Mouse (Mus musculus) right cerebral cortex, postnatal 4 days (tissue): Measurements from ENCODE around the gene Susd4.

ENCODE experiments used
- DNase-seq: peaks from one replicate; pipeline ENCODE4 v3.0.0-alpha.2; 2022

Susd4 gene

DNA sequence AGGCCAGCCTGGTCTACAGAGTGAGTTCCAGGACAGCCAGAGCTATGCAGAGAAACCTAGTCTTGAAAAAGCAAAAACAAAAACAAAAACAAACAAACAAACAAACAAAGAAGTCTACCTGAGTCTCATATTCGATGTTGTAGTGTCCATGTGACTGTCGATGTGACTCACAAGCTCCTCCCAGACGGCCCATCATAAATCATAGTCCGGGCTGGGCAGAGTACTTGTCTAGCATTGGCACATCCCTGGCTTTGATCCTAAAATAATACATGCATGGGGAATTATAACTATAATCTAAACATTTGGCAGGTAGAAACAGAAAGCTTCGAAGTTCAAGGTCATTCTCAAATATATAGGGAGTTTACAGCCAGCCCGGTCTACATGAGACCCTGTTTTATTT is 162.8 kb downstream of the Susd4 start:
- DNase-seq, result no peak

DNA sequence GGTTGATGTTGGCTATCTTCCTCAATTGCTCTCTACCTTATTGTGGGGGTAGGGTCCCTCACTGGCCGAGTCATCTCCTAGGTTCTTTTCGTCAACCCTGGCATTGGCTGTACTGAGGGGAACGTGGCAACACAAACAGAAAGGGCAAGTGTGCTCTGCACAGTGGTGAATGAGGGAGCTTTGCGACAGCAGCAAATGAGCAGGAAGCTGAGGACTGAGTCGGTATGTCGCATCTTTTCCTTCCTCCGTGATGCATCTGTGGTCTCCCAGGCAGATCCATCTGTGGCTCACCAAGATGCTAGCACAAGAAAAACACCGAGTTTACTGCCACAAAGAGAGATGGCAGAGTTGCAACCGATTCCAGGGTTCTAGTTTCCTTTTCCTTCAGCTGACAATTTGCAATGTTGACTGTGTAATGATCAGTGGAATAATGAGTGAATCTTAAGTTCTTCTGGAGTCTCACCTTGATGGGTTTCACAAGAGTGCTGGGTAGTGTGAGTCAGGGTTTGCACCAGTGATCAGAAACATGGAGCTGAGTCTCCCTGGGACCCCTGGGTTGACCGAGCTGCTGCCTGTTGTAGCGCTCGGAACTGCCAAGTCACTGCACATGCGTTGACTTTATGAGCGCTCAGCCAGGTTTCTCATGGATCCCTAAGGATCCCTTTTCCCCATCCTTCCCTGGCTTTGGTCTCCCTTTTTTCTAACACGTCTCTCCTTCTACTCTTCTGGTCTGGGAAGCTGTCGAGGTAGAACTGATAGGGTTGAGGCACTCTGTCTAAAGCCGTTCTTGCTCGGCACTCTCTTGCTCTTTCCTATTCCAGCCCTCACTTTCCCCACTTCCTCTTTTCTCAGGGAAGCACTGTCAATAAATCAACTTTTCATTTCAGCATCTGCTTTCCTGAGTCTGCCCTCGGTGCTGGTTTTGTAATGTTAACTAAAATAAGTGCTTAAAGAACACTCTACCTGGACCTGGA is 164.5 kb downstream of the Susd4 start:
- no peak for DNase-seq

DNA sequence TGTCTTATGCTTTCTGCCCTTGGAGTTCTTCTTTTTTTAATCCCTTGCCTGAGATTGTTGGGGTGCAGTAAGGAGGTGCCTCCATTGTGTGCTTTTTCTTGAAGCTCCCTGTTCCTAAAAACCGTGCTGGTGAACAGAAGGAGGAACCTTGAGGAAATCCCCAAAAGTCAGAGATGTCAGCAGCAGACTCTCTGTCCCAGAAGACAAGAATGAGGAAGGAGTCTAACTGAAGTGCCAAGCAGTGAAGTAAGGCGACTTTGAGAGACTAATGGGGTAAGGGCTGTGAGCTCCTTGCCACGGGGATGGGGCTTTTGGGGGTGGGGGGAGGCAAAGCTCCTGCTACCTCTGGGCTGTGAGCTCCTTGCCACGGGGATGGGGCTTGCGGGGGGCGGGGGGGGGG is 171.8 kb downstream of the Susd4 start:
- no peak for DNase-seq

DNA sequence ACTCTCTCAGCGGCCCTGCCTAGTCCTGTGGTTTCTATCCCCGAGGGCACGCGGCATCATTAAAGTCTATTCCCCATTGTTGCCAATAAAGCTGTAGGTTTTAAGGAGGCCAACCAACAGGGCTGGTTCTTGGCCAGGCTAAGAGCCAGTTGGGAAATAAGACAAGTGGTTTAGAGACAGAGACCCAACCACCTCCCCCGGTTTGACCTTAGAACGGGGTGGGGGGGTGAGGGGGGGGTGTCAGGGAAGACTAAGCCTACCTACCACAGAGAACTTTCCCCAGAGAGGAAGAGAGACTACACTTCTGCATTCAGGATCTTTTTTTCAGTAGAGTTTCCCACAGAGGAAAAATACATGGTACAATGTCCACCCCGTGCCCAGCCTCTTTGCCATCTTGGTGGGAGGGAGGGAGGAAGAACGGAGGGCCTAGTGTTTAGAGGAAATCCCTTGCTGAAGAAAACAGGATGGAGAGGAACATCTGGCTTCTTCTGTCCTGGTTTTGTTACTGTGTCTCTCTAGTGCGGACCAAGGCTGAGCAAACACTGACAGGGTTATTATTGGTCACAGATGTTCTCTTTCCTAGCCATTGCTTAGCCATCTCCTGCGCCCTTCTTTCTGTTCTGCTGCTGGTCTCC is 173.9 kb downstream of the Susd4 start:
- DNase-seq, result no peak

DNA sequence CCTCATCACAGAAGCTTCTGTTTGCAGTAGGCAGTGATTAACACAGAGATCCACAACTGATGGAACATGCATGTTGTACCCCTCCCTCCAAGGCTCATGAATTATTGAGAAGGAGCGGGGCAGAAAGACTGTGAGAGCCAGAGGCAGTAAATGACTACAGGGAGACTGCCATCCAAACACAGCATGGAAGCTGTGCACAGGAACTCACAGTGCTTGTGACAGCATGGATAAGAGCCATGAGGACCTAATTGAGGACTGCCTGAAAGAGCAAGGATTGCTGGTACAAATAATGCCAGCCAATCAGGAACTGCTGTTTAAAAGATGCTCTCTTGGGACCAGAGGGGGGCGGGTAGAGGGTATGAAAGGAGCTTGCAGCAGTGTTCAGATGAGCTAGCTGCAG is 178.3 kb downstream of the Susd4 start:
- no peak for DNase-seq

DNA sequence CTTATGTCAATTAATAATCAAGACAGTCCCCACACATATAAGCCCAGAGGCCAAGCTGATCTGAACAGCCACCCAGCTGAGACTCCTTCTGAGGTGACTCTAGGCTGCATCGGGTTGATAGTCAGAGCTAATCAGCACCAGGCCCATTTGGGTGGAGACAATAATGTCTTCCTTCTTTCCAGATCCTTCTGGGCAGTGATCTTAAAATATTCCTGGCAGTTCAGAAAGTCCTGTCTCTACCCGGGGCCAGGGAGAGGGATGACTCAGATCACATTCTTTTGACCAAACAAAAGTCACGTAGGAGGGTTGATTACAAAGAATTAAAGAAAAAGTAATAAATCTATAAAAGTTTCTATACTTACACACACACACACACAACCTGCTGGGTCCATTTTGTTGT is 180.3 kb downstream of the Susd4 start:
- DNase-seq, result no peak

DNA sequence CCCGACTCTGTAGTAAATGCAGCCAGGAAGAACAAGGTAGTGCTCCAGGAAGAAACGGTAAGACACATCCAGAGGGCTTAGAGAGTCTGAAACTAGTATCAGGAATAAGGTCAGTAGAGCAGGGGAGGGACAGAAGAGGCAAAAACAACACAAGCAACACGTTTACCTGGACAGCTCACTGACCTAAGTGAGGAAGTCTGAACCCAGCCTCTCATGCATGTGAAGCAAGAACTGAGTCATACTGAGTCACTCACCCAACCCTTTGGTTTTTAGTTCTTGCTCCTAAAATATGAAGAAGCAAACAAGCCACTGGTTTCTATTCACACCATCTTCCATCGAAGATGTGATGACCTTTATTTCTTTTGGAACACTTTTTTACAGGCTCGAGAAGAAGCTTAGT is 181.0 kb downstream of the Susd4 start:
- DNase-seq, result no peak

DNA sequence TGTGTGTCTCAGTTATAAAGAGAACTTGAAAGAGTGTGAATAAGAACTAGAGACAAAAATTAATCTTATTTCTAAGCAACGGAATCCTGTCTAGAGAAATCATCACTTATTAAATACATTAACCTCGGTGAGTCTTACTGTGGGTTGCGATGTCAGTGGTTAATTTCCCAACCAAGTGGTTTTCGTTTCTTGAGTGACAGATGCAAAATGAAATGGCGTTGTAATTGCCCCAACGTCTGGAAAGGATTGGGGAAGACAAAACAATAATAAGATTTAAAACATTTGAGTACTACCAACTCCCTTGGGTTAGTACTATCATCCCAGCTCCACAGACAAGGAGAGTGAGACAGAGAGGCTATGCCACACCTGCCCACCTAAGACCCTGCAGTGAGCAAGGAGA is 181.9 kb downstream of the Susd4 start:
- no peak for DNase-seq
